Mouse (Mus musculus): Measurements from ENCODE around the gene Agtr1a.

- no peak for TF ChIP-seq CTCF (IDR thresholded peaks at IDR 0.05; ENCODE audit: borderline replicate concordance, extremely low read depth, insufficient read depth, insufficient read length)
- no peak for TF ChIP-seq POLR2A (IDR thresholded peaks at IDR 0.05; ENCODE audit: borderline replicate concordance, extremely low read depth, insufficient read depth, insufficient read length, poor library complexity, severe bottlenecking)
Observed at GRCm38 (mm10) chr13:30368116-30368515, 31.9 kb downstream of the Agtr1a start.
